Comparison of ENCODE assay signal across 10 mouse cellular contexts in genomic region chr15:99644776-99645175, GRCm38 (mm10). TPM values are rescaled to one million over a fixed set of nuclear protein-coding genes. Genes with fewer than 3 reads are reported as not detected.
DNase-seq lines count a peak whose midpoint lies in the region; ATAC-seq and TF ChIP-seq lines count a peak whose summit lies in the region.
"Had no signal": no experiment of that assay in that cellular context is flagged by ENCODE, and none has a peak within 500 bp of the region (broad histone marks: within the 10 kb centered on the region; RNA-seq: fewer than 3 reads in every experiment).

No protein-coding gene starts in this region.

- no peak for ATAC-seq in embryonic facial prominence, embryonic 13.5 days (ENCODE audit: insufficient number of reproducible peaks, insufficient read depth, low FRiP score, low TSS enrichment, low read depth)
- ATAC-seq in midbrain, embryonic 11.5 days (ENCODE audit: low FRiP score): no peak
- ATAC-seq in hindbrain, postnatal 0 days: no peak
- no peak for ATAC-seq in liver, embryonic 11.5 days (replicated peaks; ENCODE audit: low FRiP score)
- ATAC-seq in megakaryocyte-erythroid progenitor cell, adult 5-6 weeks (replicated peaks; ENCODE audit: low FRiP score, low TSS enrichment, poor library complexity, severe bottlenecking): no peak

- WGBS in embryonic facial prominence, embryonic 13.5 days: 73% methylated on average over 7 of the region's 7 CpGs
- 86% methylated on average over 7 of the region's 7 CpGs for WGBS in embryonic facial prominence, embryonic 10.5 days
- 78% methylated on average over 7 of the region's 7 CpGs for WGBS in midbrain, embryonic 11.5 days
- 77% methylated on average over 7 of the region's 7 CpGs for WGBS in midbrain, embryonic 10.5 days
- 17% methylated on average over 7 of the region's 7 CpGs for WGBS in hindbrain, postnatal 0 days
- 80% methylated on average over 7 of the region's 7 CpGs for WGBS in liver, embryonic 11.5 days

- H3K4me3 ChIP-seq in embryonic facial prominence, embryonic 13.5 days: no peak overlapping the region
- no peak overlapping the region for H3K4me3 ChIP-seq in embryonic facial prominence, embryonic 10.5 days
- H3K4me3 ChIP-seq in midbrain, embryonic 11.5 days (ENCODE audit: low read depth, low read length): no peak overlapping the region
- no peak overlapping the region for H3K4me3 ChIP-seq in midbrain, embryonic 10.5 days
- H3K4me3 ChIP-seq in hindbrain, postnatal 0 days (ENCODE audit: low read length): no peak overlapping the region
- H3K4me3 ChIP-seq in liver, embryonic 11.5 days (ENCODE audit: low read depth, low read length): no peak overlapping the region

- TF ChIP-seq CTCF in hindbrain, postnatal 0 days (IDR thresholded peaks at IDR 0.05; ENCODE audit: low read depth): no peak

- no peak overlapping the region for H3K27ac ChIP-seq in embryonic facial prominence, embryonic 13.5 days
- no peak overlapping the region for H3K27ac ChIP-seq in embryonic facial prominence, embryonic 10.5 days (replicated peaks)
- 0 out of 2 replicates have a peak overlapping the region, but pooled peaks have one; percentile 6 for H3K27ac ChIP-seq in midbrain, embryonic 11.5 days (ENCODE audit: low read depth, low read length)
- no peak overlapping the region; the same call in 1 of the 2 replicates for H3K27ac ChIP-seq in midbrain, embryonic 10.5 days (replicated peaks)
- H3K27ac ChIP-seq in hindbrain, postnatal 0 days: peak overlapping the region; percentile 32
- no peak overlapping the region for H3K27ac ChIP-seq in liver, embryonic 11.5 days (ENCODE audit: low read depth, low read length)

- DNase-seq in embryonic facial prominence, embryonic 10.5 days (ENCODE audit: low spot score): no peak
- DNase-seq in midbrain, embryonic 11.5 days (ENCODE audit: low spot score, missing footprints): no peak
- no peak for DNase-seq in midbrain, embryonic 10.5 days (ENCODE audit: low spot score)
- DNase-seq in hindbrain, postnatal 0 days (ENCODE audit: low spot score): peak; percentile 65
- DNase-seq in splenic B cell, adult 2 months (ENCODE audit: low read depth, low spot score): peak; percentile 32
- no peak for DNase-seq in liver, embryonic 11.5 days (ENCODE audit: low spot score)

- H3K36me3 ChIP-seq in embryonic facial prominence, embryonic 13.5 days: peaks cover 23% of the 10 kb centered on the region
- H3K36me3 ChIP-seq in embryonic facial prominence, embryonic 10.5 days (replicated peaks): peaks cover 32% of the 10 kb centered on the region
- H3K36me3 ChIP-seq in midbrain, embryonic 11.5 days (ENCODE audit: control insufficient read depth, insufficient read depth, low read length): peaks cover 7% of the 10 kb centered on the region
- peaks cover 32% of the 10 kb centered on the region for H3K36me3 ChIP-seq in midbrain, embryonic 10.5 days
- no peaks in the 10 kb centered on the region for H3K36me3 ChIP-seq in hindbrain, postnatal 0 days (ENCODE audit: insufficient read depth, low read length)
- no peaks in the 10 kb centered on the region for H3K36me3 ChIP-seq in splenic B cell, adult 2 months (ENCODE audit: control insufficient read depth, insufficient read depth, low read length, poor library complexity, severe bottlenecking)
- peaks cover 7% of the 10 kb centered on the region; the same call in 1 of the 2 replicates for H3K36me3 ChIP-seq in liver, embryonic 11.5 days (ENCODE audit: control insufficient read depth, insufficient read depth, low read length)

- no peaks in the 10 kb centered on the region for H3K27me3 ChIP-seq in embryonic facial prominence, embryonic 13.5 days
- no peaks in the 10 kb centered on the region for H3K27me3 ChIP-seq in embryonic facial prominence, embryonic 10.5 days (replicated peaks; ENCODE audit: low read depth, poor library complexity, severe bottlenecking)
- H3K27me3 ChIP-seq in midbrain, embryonic 11.5 days (ENCODE audit: control insufficient read depth, insufficient read depth, low read length): no peaks in the 10 kb centered on the region
- no peaks in the 10 kb centered on the region for H3K27me3 ChIP-seq in midbrain, embryonic 10.5 days (ENCODE audit: low read depth, poor library complexity, severe bottlenecking)
- H3K27me3 ChIP-seq in hindbrain, postnatal 0 days (ENCODE audit: insufficient read depth, low read length): no peaks in the 10 kb centered on the region
- H3K27me3 ChIP-seq in splenic B cell, adult 2 months (ENCODE audit: control insufficient read depth, insufficient read depth, low read length, poor library complexity, severe bottlenecking): no peaks in the 10 kb centered on the region
- H3K27me3 ChIP-seq in liver, embryonic 11.5 days (replicated peaks; ENCODE audit: control insufficient read depth, insufficient read depth, low read length): no peaks in the 10 kb centered on the region

- H3K9ac ChIP-seq in embryonic facial prominence, embryonic 13.5 days: 0 out of 2 replicates have a peak overlapping the region, but pooled peaks have one; percentile 16
- no peak overlapping the region for H3K9ac ChIP-seq in midbrain, embryonic 11.5 days (ENCODE audit: low read length)
- no peak overlapping the region for H3K9ac ChIP-seq in hindbrain, postnatal 0 days (replicated peaks; ENCODE audit: low read length)
- no peak overlapping the region for H3K9ac ChIP-seq in liver, embryonic 11.5 days (ENCODE audit: low read depth, low read length)

- peaks cover 52% of the 10 kb centered on the region for H3K4me1 ChIP-seq in embryonic facial prominence, embryonic 13.5 days
- peaks cover 52% of the 10 kb centered on the region for H3K4me1 ChIP-seq in embryonic facial prominence, embryonic 10.5 days
- peaks cover 36% of the 10 kb centered on the region for H3K4me1 ChIP-seq in midbrain, embryonic 11.5 days (ENCODE audit: control insufficient read depth, insufficient read depth, low read length)
- H3K4me1 ChIP-seq in midbrain, embryonic 10.5 days: peaks cover 62% of the 10 kb centered on the region
- peaks cover 15% of the 10 kb centered on the region for H3K4me1 ChIP-seq in hindbrain, postnatal 0 days (ENCODE audit: insufficient read depth, low read length)
- H3K4me1 ChIP-seq in liver, embryonic 11.5 days (replicated peaks; ENCODE audit: control insufficient read depth, insufficient read depth, low read length): peaks cover 21% of the 10 kb centered on the region

- H3K9me3 ChIP-seq in embryonic facial prominence, embryonic 13.5 days: no peaks in the 10 kb centered on the region
- no peaks in the 10 kb centered on the region for H3K9me3 ChIP-seq in embryonic facial prominence, embryonic 10.5 days
- no peaks in the 10 kb centered on the region for H3K9me3 ChIP-seq in midbrain, embryonic 11.5 days (ENCODE audit: control insufficient read depth, low read length)
- H3K9me3 ChIP-seq in midbrain, embryonic 10.5 days (replicated peaks): no peaks in the 10 kb centered on the region
- H3K9me3 ChIP-seq in hindbrain, postnatal 0 days (ENCODE audit: low read length): no peaks in the 10 kb centered on the region
- H3K9me3 ChIP-seq in liver, embryonic 11.5 days (ENCODE audit: control insufficient read depth, low read length): no peaks in the 10 kb centered on the region

- H3K4me2 ChIP-seq in embryonic facial prominence, embryonic 13.5 days: no peak overlapping the region
- no peak overlapping the region for H3K4me2 ChIP-seq in midbrain, embryonic 11.5 days
- peak overlapping the region; percentile 6; the same call in 1 of the 2 replicates for H3K4me2 ChIP-seq in hindbrain, postnatal 0 days (ENCODE audit: low read depth, low read length)
- no peak overlapping the region for H3K4me2 ChIP-seq in liver, embryonic 11.5 days

RNA-seq across cellular contexts. Expression of gene Racgap1, which starts 6.7 kb away (rescaled TPM):
- 131 and 132 TPM in 2 replicates for polyA plus RNA-seq in embryonic facial prominence, embryonic 13.5 days (2015; fragmentation: Nextera tagmentation; extraction: Ambion mirVana)
- 146 TPM in 2 replicates for polyA plus RNA-seq in embryonic facial prominence, embryonic 10.5 days (2016; fragmentation: Nextera tagmentation; extraction: Ambion mirVana)
- polyA plus RNA-seq in midbrain, embryonic 11.5 days (2014; fragmentation: Nextera tagmentation; extraction: Ambion mirVana): 214 and 230 TPM in 2 replicates
- 208 and 239 TPM in 2 replicates for polyA plus RNA-seq in midbrain, embryonic 10.5 days (2016; fragmentation: Nextera tagmentation; extraction: Ambion mirVana)
- total RNA-seq in hindbrain, postnatal 0 days (2014; rRNA removed): 46.4 and 49.1 TPM in 2 replicates
- 49.7 and 52.0 TPM in 2 replicates for polyA plus RNA-seq in hindbrain, postnatal 0 days (2015; fragmentation: Nextera tagmentation; extraction: Ambion mirVana)
- 91.2 and 111 TPM in 2 replicates for polyA plus RNA-seq in liver, embryonic 11.5 days (2014; fragmentation: Nextera tagmentation; extraction: Ambion mirVana)
- 31.1 and 62.5 TPM in 2 replicates for total RNA-seq in megakaryocyte-erythroid progenitor cell, adult 5-6 weeks (2014; fragmentation: Nextera tagmentation)
- total RNA-seq in megakaryocyte-erythroid progenitor cell, adult 5-6 weeks (2017): 38.5 and 45.9 TPM in 2 replicates

RNA-seq across cellular contexts. Expression of gene Asic1, which starts 25.4 kb away (rescaled TPM):
- polyA plus RNA-seq in embryonic facial prominence, embryonic 13.5 days (2015; fragmentation: Nextera tagmentation; extraction: Ambion mirVana): 3.3 and 4.2 TPM in 2 replicates
- polyA plus RNA-seq in embryonic facial prominence, embryonic 10.5 days (2016; fragmentation: Nextera tagmentation; extraction: Ambion mirVana): 3.2 and 4.9 TPM in 2 replicates
- polyA plus RNA-seq in midbrain, embryonic 11.5 days (2014; fragmentation: Nextera tagmentation; extraction: Ambion mirVana): 10.5 and 11.4 TPM in 2 replicates
- 6.0 and 14.9 TPM in 2 replicates for polyA plus RNA-seq in midbrain, embryonic 10.5 days (2016; fragmentation: Nextera tagmentation; extraction: Ambion mirVana)
- total RNA-seq in hindbrain, postnatal 0 days (2014; rRNA removed): 127 and 143 TPM in 2 replicates
- polyA plus RNA-seq in hindbrain, postnatal 0 days (2015; fragmentation: Nextera tagmentation; extraction: Ambion mirVana): 32.0 and 37.1 TPM in 2 replicates
- polyA plus RNA-seq in liver, embryonic 11.5 days (2014; fragmentation: Nextera tagmentation; extraction: Ambion mirVana): 2.3 TPM in 2 replicates
- total RNA-seq in megakaryocyte-erythroid progenitor cell, adult 5-6 weeks (2014; fragmentation: Nextera tagmentation): not detected in 2 replicates
- total RNA-seq in megakaryocyte-erythroid progenitor cell, adult 5-6 weeks (2017): 0.33 TPM in 1 of 2 replicates, not detected in the other

RNA-seq across cellular contexts. Expression of gene Aqp6, which starts 43.6 kb away (rescaled TPM):
- polyA plus RNA-seq in embryonic facial prominence, embryonic 13.5 days (2015; fragmentation: Nextera tagmentation; extraction: Ambion mirVana): not detected in 2 replicates
- polyA plus RNA-seq in embryonic facial prominence, embryonic 10.5 days (2016; fragmentation: Nextera tagmentation; extraction: Ambion mirVana): 0.10 TPM in 1 of 2 replicates, not detected in the other
- 0.11 and 0.22 TPM in 2 replicates for polyA plus RNA-seq in midbrain, embryonic 11.5 days (2014; fragmentation: Nextera tagmentation; extraction: Ambion mirVana)
- 0.16 TPM in 1 of 2 replicates, not detected in the other for polyA plus RNA-seq in midbrain, embryonic 10.5 days (2016; fragmentation: Nextera tagmentation; extraction: Ambion mirVana)
- total RNA-seq in hindbrain, postnatal 0 days (2014; rRNA removed): 0.14 and 0.26 TPM in 2 replicates
- polyA plus RNA-seq in hindbrain, postnatal 0 days (2015; fragmentation: Nextera tagmentation; extraction: Ambion mirVana): 0.33 and 0.50 TPM in 2 replicates
- polyA plus RNA-seq in liver, embryonic 11.5 days (2014; fragmentation: Nextera tagmentation; extraction: Ambion mirVana): not detected in 2 replicates
- total RNA-seq in megakaryocyte-erythroid progenitor cell, adult 5-6 weeks (2014; fragmentation: Nextera tagmentation): not detected in 2 replicates
- total RNA-seq in megakaryocyte-erythroid progenitor cell, adult 5-6 weeks (2017): not detected in 2 replicates
- total RNA-seq: neutrophil, adult 5-6 weeks had no signal
- polyA plus RNA-seq: heart, embryonic 16.5 days had no signal

RNA-seq across cellular contexts. Expression of gene Aqp5, which starts 54.2 kb away (rescaled TPM):
- 0.24 and 1.2 TPM in 2 replicates for polyA plus RNA-seq in embryonic facial prominence, embryonic 13.5 days (2015; fragmentation: Nextera tagmentation; extraction: Ambion mirVana)
- 0.10 TPM in 1 of 2 replicates, not detected in the other for polyA plus RNA-seq in embryonic facial prominence, embryonic 10.5 days (2016; fragmentation: Nextera tagmentation; extraction: Ambion mirVana)
- polyA plus RNA-seq in midbrain, embryonic 11.5 days (2014; fragmentation: Nextera tagmentation; extraction: Ambion mirVana): 0.37 and 0.38 TPM in 2 replicates
- polyA plus RNA-seq in midbrain, embryonic 10.5 days (2016; fragmentation: Nextera tagmentation; extraction: Ambion mirVana): 0.61 TPM in 1 of 2 replicates, not detected in the other
- 3.8 and 5.5 TPM in 2 replicates for total RNA-seq in hindbrain, postnatal 0 days (2014; rRNA removed)
- 1.1 TPM in 2 replicates for polyA plus RNA-seq in hindbrain, postnatal 0 days (2015; fragmentation: Nextera tagmentation; extraction: Ambion mirVana)
- 1.2 and 1.9 TPM in 2 replicates for polyA plus RNA-seq in liver, embryonic 11.5 days (2014; fragmentation: Nextera tagmentation; extraction: Ambion mirVana)
- total RNA-seq in megakaryocyte-erythroid progenitor cell, adult 5-6 weeks (2014; fragmentation: Nextera tagmentation): not detected in 2 replicates
- not detected in 2 replicates for total RNA-seq in megakaryocyte-erythroid progenitor cell, adult 5-6 weeks (2017)
- total RNA-seq: neutrophil, adult 5-6 weeks had no signal

RNA-seq across cellular contexts. Expression of gene Smarcd1, which starts 57.2 kb away (rescaled TPM):
- polyA plus RNA-seq in embryonic facial prominence, embryonic 13.5 days (2015; fragmentation: Nextera tagmentation; extraction: Ambion mirVana): 55.0 and 73.1 TPM in 2 replicates
- 83.3 and 89.1 TPM in 2 replicates for polyA plus RNA-seq in embryonic facial prominence, embryonic 10.5 days (2016; fragmentation: Nextera tagmentation; extraction: Ambion mirVana)
- 111 and 113 TPM in 2 replicates for polyA plus RNA-seq in midbrain, embryonic 11.5 days (2014; fragmentation: Nextera tagmentation; extraction: Ambion mirVana)
- polyA plus RNA-seq in midbrain, embryonic 10.5 days (2016; fragmentation: Nextera tagmentation; extraction: Ambion mirVana): 98.1 and 112 TPM in 2 replicates
- 74.0 and 89.4 TPM in 2 replicates for total RNA-seq in hindbrain, postnatal 0 days (2014; rRNA removed)
- polyA plus RNA-seq in hindbrain, postnatal 0 days (2015; fragmentation: Nextera tagmentation; extraction: Ambion mirVana): 78.1 and 91.2 TPM in 2 replicates
- 26.7 and 28.5 TPM in 2 replicates for polyA plus RNA-seq in liver, embryonic 11.5 days (2014; fragmentation: Nextera tagmentation; extraction: Ambion mirVana)
- 29.2 and 37.5 TPM in 2 replicates for total RNA-seq in megakaryocyte-erythroid progenitor cell, adult 5-6 weeks (2014; fragmentation: Nextera tagmentation)
- 10.5 and 28.6 TPM in 2 replicates for total RNA-seq in megakaryocyte-erythroid progenitor cell, adult 5-6 weeks (2017)

Comparison
In these comparisons a context has a peak if more than half of its experiments do, and no peak if none do; other contexts are left out.
1. H3K27ac ChIP-seq: peak in midbrain, embryonic 11.5 days (single experiment) and hindbrain, postnatal 0 days (single experiment); none in embryonic facial prominence, embryonic 13.5 days (single experiment), embryonic facial prominence, embryonic 10.5 days (single experiment), midbrain, embryonic 10.5 days (single experiment) and liver, embryonic 11.5 days (single experiment).
2. DNase-seq: peak in hindbrain, postnatal 0 days (single experiment) and splenic B cell, adult 2 months (single experiment); none in embryonic facial prominence, embryonic 10.5 days (single experiment), midbrain, embryonic 11.5 days (single experiment), midbrain, embryonic 10.5 days (single experiment) and liver, embryonic 11.5 days (single experiment).